Mouse (Mus musculus): Measurements from ENCODE around the gene Gm4307. TPM values are rescaled to one million over a fixed set of nuclear protein-coding genes. Genes with fewer than 3 reads are reported as not detected.
"Not testable (repeated sequence)": the region's sequence is repeated elsewhere in the genome, so short reads cannot be mapped to it uniquely, and the experiment has no call there.

Gene Gm4307
- polyA plus RNA-seq (2015; fragmentation: Nextera tagmentation; extraction: Ambion mirVana): not detected in 2 replicates

DNA sequence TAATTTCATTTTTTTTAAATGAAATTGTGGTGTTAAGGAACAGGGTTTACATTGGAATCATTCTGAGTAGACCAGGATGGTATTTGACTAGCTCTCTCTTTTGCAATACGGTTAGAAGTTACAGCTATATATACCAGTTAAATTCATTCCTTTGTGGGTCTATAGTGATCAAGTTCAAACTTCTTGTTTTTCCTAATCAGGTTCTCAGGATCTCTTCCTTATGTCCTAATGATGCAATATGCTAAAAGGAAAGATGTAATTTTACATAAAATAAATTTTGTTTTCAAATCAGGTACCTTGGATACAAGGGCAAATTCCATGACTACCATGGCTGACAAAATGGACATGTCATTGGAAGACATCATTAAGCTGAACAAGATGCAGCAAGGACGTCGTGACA is at the start of gene Gm4307:
Gene Gm4307 (plus strand): TSS at position 301 of the 400 bp plus-strand sequence.
- not testable (repeated sequence) for H3K27me3 ChIP-seq (replicated peaks; ENCODE audit: control insufficient read depth, insufficient read depth, low read length)

DNA sequence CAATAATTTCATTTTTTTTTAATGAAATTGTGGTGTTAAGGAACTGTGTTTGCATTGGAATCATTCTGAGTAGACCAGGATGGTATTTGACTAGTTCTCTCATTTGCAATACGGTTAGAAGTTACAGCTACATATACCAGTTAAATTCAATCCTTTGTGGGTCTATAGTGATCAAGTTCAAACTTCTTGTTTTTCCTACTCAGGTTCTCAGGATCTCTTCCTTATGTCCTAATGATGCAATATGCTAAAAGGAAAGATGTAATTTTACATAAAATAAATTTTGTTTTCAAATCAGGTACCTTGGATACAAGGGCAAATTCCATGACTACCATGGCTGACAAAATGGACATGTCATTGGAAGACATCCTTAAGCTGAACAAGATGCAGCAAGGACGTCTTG is 25.8 kb upstream of the Gm4307 start, which contains the start of gene Gm4301:
Gene Gm4301 (plus strand): TSS at position 301 of the 400 bp plus-strand sequence.
- not testable (repeated sequence) for H3K27ac ChIP-seq (ENCODE audit: low read length); H3K4me3 ChIP-seq (ENCODE audit: low read length); H3K27me3 ChIP-seq (replicated peaks; ENCODE audit: control insufficient read depth, insufficient read depth, low read length); H3K9ac ChIP-seq (ENCODE audit: low read depth, low read length); H3K36me3 ChIP-seq (ENCODE audit: control insufficient read depth, insufficient read depth, low read length); H3K9me3 ChIP-seq (ENCODE audit: control insufficient read depth, low read length); H3K4me2 ChIP-seq (ENCODE audit: low read depth, low read length); H3K4me1 ChIP-seq (ENCODE audit: control insufficient read depth, insufficient read depth, low read length); ATAC-seq
- WGBS: no CpG with 5 or more reads among the region's 2 CpGs

More for the DNA sequence above, at the start of gene Gm4307:
- not testable (repeated sequence) for H3K9me3 ChIP-seq (ENCODE audit: control insufficient read depth, low read length); ATAC-seq; H3K36me3 ChIP-seq (ENCODE audit: control insufficient read depth, insufficient read depth, low read length); H3K9ac ChIP-seq (ENCODE audit: low read depth, low read length); H3K4me2 ChIP-seq (ENCODE audit: low read depth, low read length); H3K4me1 ChIP-seq (ENCODE audit: control insufficient read depth, insufficient read depth, low read length); H3K27ac ChIP-seq (ENCODE audit: low read length); H3K4me3 ChIP-seq (ENCODE audit: low read length)
- no CpG with 5 or more reads among the region's 3 CpGs for WGBS

DNA sequence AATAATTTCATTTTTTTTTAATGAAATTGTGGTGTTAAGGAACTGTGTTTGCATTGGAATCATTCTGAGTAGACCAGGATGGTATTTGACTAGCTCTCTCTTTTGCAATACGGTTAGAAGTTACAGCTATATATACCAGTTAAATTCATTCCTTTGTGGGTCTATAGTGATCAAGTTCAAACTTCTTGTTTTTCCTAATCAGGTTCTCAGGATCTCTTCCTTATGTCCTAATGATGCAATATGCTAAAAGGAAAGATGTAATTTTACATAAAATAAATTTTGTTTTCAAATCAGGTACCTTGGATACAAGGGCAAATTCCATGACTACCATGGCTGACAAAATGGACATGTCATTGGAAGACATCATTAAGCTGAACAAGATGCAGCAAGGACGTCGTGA is 20.6 kb upstream of the Gm4307 start, which contains the start of gene Gm4302:
Gene Gm4302 (plus strand): TSS at position 301 of the 400 bp plus-strand sequence.
- not testable (repeated sequence) for H3K27me3 ChIP-seq (replicated peaks; ENCODE audit: control insufficient read depth, insufficient read depth, low read length); H3K4me3 ChIP-seq (ENCODE audit: low read length); H3K4me1 ChIP-seq (ENCODE audit: control insufficient read depth, insufficient read depth, low read length); H3K4me2 ChIP-seq (ENCODE audit: low read depth, low read length); H3K9ac ChIP-seq (ENCODE audit: low read depth, low read length); H3K36me3 ChIP-seq (ENCODE audit: control insufficient read depth, insufficient read depth, low read length); H3K9me3 ChIP-seq (ENCODE audit: control insufficient read depth, low read length); ATAC-seq; H3K27ac ChIP-seq (ENCODE audit: low read length)
- WGBS: no CpG with 5 or more reads among the region's 3 CpGs

DNA sequence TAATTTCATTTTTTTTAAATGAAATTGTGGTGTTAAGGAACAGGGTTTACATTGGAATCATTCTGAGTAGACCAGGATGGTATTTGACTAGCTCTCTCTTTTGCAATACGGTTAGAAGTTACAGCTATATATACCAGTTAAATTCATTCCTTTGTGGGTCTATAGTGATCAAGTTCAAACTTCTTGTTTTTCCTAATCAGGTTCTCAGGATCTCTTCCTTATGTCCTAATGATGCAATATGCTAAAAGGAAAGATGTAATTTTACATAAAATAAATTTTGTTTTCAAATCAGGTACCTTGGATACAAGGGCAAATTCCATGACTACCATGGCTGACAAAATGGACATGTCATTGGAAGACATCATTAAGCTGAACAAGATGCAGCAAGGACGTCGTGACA is 15.5 kb upstream of the Gm4307 start, which contains the start of gene Gm4303:
Gene Gm4303 (plus strand): TSS at position 301 of the 400 bp plus-strand sequence.
- not testable (repeated sequence) for H3K36me3 ChIP-seq (ENCODE audit: control insufficient read depth, insufficient read depth, low read length); H3K27ac ChIP-seq (ENCODE audit: low read length); H3K9me3 ChIP-seq (ENCODE audit: control insufficient read depth, low read length); ATAC-seq; H3K4me1 ChIP-seq (ENCODE audit: control insufficient read depth, insufficient read depth, low read length); H3K4me2 ChIP-seq (ENCODE audit: low read depth, low read length); H3K4me3 ChIP-seq (ENCODE audit: low read length); H3K9ac ChIP-seq (ENCODE audit: low read depth, low read length); H3K27me3 ChIP-seq (replicated peaks; ENCODE audit: control insufficient read depth, insufficient read depth, low read length)
- no CpG with 5 or more reads among the region's 3 CpGs for WGBS

DNA sequence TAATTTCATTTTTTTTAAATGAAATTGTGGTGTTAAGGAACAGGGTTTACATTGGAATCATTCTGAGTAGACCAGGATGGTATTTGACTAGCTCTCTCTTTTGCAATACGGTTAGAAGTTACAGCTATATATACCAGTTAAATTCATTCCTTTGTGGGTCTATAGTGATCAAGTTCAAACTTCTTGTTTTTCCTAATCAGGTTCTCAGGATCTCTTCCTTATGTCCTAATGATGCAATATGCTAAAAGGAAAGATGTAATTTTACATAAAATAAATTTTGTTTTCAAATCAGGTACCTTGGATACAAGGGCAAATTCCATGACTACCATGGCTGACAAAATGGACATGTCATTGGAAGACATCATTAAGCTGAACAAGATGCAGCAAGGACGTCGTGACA is 10.3 kb upstream of the Gm4307 start, which contains the start of gene Gm4305:
Gene Gm4305 (plus strand): TSS at position 301 of the 400 bp plus-strand sequence.
- not testable (repeated sequence) for H3K27ac ChIP-seq (ENCODE audit: low read length); H3K4me3 ChIP-seq (ENCODE audit: low read length); H3K4me1 ChIP-seq (ENCODE audit: control insufficient read depth, insufficient read depth, low read length); H3K27me3 ChIP-seq (replicated peaks; ENCODE audit: control insufficient read depth, insufficient read depth, low read length); H3K9ac ChIP-seq (ENCODE audit: low read depth, low read length); H3K36me3 ChIP-seq (ENCODE audit: control insufficient read depth, insufficient read depth, low read length); H3K4me2 ChIP-seq (ENCODE audit: low read depth, low read length); H3K9me3 ChIP-seq (ENCODE audit: control insufficient read depth, low read length); ATAC-seq
- WGBS: no CpG with 5 or more reads among the region's 3 CpGs

DNA sequence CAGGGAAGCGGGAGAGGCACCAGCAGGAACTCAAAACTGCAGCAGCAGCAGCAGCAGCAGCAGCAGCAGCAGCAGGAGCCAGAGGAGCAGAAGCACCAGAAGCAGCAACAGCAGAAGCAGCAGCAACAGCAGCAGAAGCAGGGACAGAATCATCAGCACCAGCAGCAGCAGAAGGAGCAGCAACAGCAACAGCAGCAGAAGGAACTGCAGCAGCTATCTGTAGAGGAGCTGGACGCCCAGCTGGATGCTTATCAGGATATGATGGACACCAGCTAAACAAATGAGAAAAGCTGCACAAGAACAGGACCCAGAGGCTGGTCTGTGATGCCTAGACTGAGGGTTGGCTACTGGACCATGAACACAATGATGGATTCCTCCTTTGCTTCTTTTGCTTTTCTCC is 4.3 kb upstream of the Gm4307 start:
- ATAC-seq; H3K9ac ChIP-seq (ENCODE audit: low read depth, low read length); H3K4me2 ChIP-seq (ENCODE audit: low read depth, low read length); H3K4me3 ChIP-seq (ENCODE audit: low read length); H3K36me3 ChIP-seq (ENCODE audit: control insufficient read depth, insufficient read depth, low read length); H3K9me3 ChIP-seq (ENCODE audit: control insufficient read depth, low read length); H3K27ac ChIP-seq (ENCODE audit: low read length); H3K27me3 ChIP-seq (replicated peaks; ENCODE audit: control insufficient read depth, insufficient read depth, low read length); H3K4me1 ChIP-seq (ENCODE audit: control insufficient read depth, insufficient read depth, low read length): not testable (repeated sequence)
- 48% methylated on average over 1 of the region's 2 CpGs for WGBS

DNA sequence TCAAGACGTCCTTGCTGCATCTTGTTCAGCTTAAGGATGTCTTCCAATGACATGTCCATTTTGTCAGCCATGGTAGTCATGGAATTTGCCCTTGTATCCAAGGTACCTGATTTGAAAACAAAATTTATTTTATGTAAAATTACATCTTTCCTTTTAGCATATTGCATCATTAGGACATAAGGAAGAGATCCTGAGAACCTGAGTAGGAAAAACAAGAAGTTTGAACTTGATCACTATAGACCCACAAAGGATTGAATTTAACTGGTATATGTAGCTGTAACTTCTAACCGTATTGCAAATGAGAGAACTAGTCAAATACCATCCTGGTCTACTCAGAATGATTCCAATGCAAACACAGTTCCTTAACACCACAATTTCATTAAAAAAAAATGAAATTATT is 21.3 kb downstream of the Gm4307 start, which contains the start of gene Gm4312:
Gene Gm4312 (minus strand): TSS at position 101 of the 400 bp plus-strand sequence.
- not testable (repeated sequence) for H3K27ac ChIP-seq (ENCODE audit: low read length); H3K9me3 ChIP-seq (ENCODE audit: control insufficient read depth, low read length); ATAC-seq; H3K4me2 ChIP-seq (ENCODE audit: low read depth, low read length); H3K27me3 ChIP-seq (replicated peaks; ENCODE audit: control insufficient read depth, insufficient read depth, low read length); H3K9ac ChIP-seq (ENCODE audit: low read depth, low read length); H3K4me1 ChIP-seq (ENCODE audit: control insufficient read depth, insufficient read depth, low read length); H3K36me3 ChIP-seq (ENCODE audit: control insufficient read depth, insufficient read depth, low read length); H3K4me3 ChIP-seq (ENCODE audit: low read length)
- no CpG with 5 or more reads among the region's 2 CpGs for WGBS

DNA sequence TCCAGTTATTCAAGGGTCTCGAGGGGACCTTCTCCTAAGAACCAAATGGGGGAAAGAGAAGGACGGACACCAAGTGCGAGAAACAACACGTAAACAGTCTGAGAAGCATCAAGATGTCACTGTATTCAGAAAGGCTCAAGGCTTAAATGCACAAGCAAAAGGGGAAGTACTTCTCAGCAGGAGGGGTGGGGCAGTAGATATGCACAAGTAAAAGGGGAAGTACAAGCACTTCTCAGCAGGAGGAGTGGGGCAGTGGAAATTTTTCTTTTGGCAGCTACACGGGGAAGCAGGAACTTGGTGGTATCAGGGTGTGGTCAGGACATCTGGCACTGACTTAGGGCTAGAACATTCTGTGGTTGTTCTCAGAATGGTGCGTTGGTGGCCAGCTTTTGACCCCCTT is 41.2 kb downstream of the Gm4307 start:
- ATAC-seq: not testable (repeated sequence)
- WGBS: 86% methylated on average over 6 of the region's 6 CpGs

More for the DNA sequence above, 41.2 kb downstream of the Gm4307 start:
- not testable (repeated sequence) for H3K9me3 ChIP-seq (ENCODE audit: control insufficient read depth, low read length); H3K4me2 ChIP-seq (ENCODE audit: low read depth, low read length); H3K9ac ChIP-seq (ENCODE audit: low read depth, low read length); H3K36me3 ChIP-seq (ENCODE audit: control insufficient read depth, insufficient read depth, low read length); H3K4me3 ChIP-seq (ENCODE audit: low read length); H3K27ac ChIP-seq (ENCODE audit: low read length); H3K27me3 ChIP-seq (replicated peaks; ENCODE audit: control insufficient read depth, insufficient read depth, low read length); H3K4me1 ChIP-seq (ENCODE audit: control insufficient read depth, insufficient read depth, low read length)

All from intestine, embryonic 16.5 days (tissue).